Mouse (Mus musculus): ENCODE measurements around the gene Fut7.

GRCm38 (mm10) chr2:25463630-25464029 is 40.6 kb downstream of the Fut7 start:
- TF ChIP-seq CTCF (IDR thresholded peaks at IDR 0.05; ENCODE audit: low read depth) (no peak), EP300 (IDR thresholded peaks at IDR 0.05; ENCODE audit: low read depth) (no peak)
